Comparison of ENCODE assay signal across 11 mouse cellular contexts in the genomic region with DNA sequence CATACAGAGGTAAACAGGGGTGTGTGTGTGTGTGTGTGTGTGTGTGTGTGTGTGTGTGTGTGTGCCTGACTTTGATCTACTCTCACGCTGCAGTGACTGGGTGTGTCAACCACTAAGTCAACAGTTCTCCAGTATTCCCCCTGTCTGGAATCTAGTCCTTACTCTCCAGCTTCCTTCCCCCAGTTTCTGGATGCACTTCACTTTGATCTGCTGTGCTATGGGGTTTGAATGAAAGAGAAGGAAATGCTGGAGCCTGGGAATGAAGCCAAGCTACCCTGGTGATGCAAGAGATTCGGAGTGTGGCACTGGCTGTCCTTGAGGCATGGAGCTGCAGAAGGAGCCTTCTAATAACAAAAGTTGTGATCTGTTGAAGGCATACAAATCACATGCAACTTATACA.
DNase-seq lines count a peak whose midpoint lies in the region; ATAC-seq and TF ChIP-seq lines count a peak whose summit lies in the region.
"Had no signal": no experiment of that assay in that cellular context is flagged by ENCODE, and none has a peak within 500 bp of the region (broad histone marks: within the 10 kb centered on the region; RNA-seq: fewer than 3 reads in every experiment).

No protein-coding gene starts in this region.

- H3K4me3 ChIP-seq in kidney, adult 2 months (ENCODE audit: insufficient read depth, low read depth, low read length): no peak overlapping the region
- H3K4me3 ChIP-seq: embryonic facial prominence, embryonic 15.5 days had no signal

- H3K36me3 ChIP-seq in kidney, adult 2 months (ENCODE audit: control insufficient read depth, insufficient read depth, low read length): no peaks in the 10 kb centered on the region
- H3K36me3 ChIP-seq: embryonic facial prominence, embryonic 15.5 days had no signal

- WGBS in kidney, adult 2 months: 45% methylated on average over 2 of the region's 2 CpGs

- no peak for ATAC-seq in megakaryocyte progenitor cell, adult 5-6 weeks (replicated peaks; ENCODE audit: poor library complexity)

- TF ChIP-seq POLR2A in kidney, adult 2 months (IDR thresholded peaks at IDR 0.05; ENCODE audit: low read depth, low read length): no peak

- no peaks in the 10 kb centered on the region for H3K4me1 ChIP-seq in kidney, adult 2 months (ENCODE audit: control insufficient read depth, insufficient read depth, low read length)
- H3K4me1 ChIP-seq: embryonic facial prominence, embryonic 15.5 days had no signal

- DNase-seq in kidney, postnatal 14 days: peak; percentile 6
- no peak for DNase-seq in kidney, adult 2 months
- peak; percentile 73 for DNase-seq in NIH3T3 (ENCODE audit: low read depth)
- peak; percentile 86 for DNase-seq in adrenal gland, postnatal 36 days
- peak; percentile 76 for DNase-seq in lung, postnatal 10 days
- no peak for DNase-seq in retina, postnatal 1 day
- no peak for DNase-seq in spleen, postnatal 14 days (ENCODE audit: low spot score in 2 of 2)
- DNase-seq: thymus, adult 2 months had no signal

- no peak overlapping the region for H3K27ac ChIP-seq in kidney, adult 2 months (ENCODE audit: insufficient read depth, low read depth, low read length)
- H3K27ac ChIP-seq: embryonic facial prominence, embryonic 15.5 days; macrophage had no signal

- TF ChIP-seq CTCF in kidney, adult 2 months (conservative IDR thresholded peaks at IDR 0.05; ENCODE audit: insufficient read depth, insufficient read length, low read depth, low read length): no peak

- no peaks in the 10 kb centered on the region for H3K27me3 ChIP-seq in kidney, adult 2 months (replicated peaks; ENCODE audit: control insufficient read depth, insufficient read depth, low read length)
- H3K27me3 ChIP-seq: embryonic facial prominence, embryonic 15.5 days had no signal

Comparison
In these comparisons a context has a peak if more than half of its experiments do, and no peak if none do; other contexts are left out.
1. DNase-seq: peak in kidney, postnatal 14 days (single experiment), NIH3T3 (single experiment), adrenal gland, postnatal 36 days (2 of 2) and lung, postnatal 10 days (single experiment); none in kidney, adult 2 months (single experiment), retina, postnatal 1 day (single experiment) and spleen, postnatal 14 days (0 of 2).